Mouse (Mus musculus): ENCODE data around the gene Med27. TPM values are rescaled to one million over a fixed set of nuclear protein-coding genes. Genes with fewer than 3 reads are reported as not detected.

Med27 gene
- polyA plus RNA-seq, 1 experiment from 2014 or later, result 76.0 TPM

DNA sequence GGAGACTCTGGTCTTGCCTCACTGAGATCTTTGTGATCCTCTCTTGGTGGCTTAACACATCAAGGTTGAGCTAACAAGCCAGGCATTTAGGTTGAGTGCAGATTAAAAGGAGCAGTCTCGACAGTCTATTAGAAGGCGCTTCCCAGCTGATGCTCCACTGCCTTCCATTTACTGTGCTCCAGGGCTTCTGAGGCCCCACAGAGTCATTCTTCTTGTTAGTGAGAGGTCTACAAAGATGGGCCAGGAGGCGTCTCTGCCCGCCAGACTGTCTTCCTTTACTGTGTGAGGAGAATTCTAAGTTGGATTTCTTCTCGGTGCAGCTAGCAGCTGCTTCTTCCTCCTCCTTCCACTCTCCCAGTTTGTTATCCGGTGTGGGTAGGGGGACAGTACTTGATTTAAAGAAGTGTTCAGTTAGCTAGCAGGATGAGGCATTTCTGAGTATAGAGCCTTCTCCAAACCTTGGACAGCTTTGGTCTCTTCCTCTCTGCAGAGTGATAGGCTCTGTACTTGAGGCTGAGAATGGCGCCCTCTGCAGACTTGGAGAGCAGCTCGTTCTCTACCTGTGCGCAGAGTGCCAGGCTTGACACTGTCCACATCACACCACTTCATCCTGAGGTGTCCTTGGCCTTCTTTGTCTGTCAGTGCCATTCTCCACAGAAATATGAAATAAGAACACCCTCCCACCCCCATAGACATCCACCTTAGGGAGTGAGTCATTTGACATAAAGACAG lies 57.3 kb downstream of the Med27 start:
- ATAC-seq (ENCODE audit: insufficient read depth, low FRiP score, low TSS enrichment) (no peak), DNase-seq (ENCODE audit: low spot score) (no peak)
- Histone ChIP-seq H3K27me3 (ENCODE audit: control insufficient read depth, insufficient read depth, low read length) (no peaks in the 10 kb centered on the region), H3K4me2 (ENCODE audit: low read depth) (no peak overlapping the region), H3K4me1 (ENCODE audit: control insufficient read depth, insufficient read depth, low read length) (peaks cover 3% of the 10 kb centered on the region; the same call in 1 of the 2 replicates), H3K36me3 (ENCODE audit: control insufficient read depth, insufficient read depth, low read length) (no peaks in the 10 kb centered on the region), H3K9me3 (ENCODE audit: control insufficient read depth, low read length) (no peaks in the 10 kb centered on the region), H3K9ac (ENCODE audit: low read length) (no peak overlapping the region), H3K27ac (ENCODE audit: low read depth, low read length) (no peak overlapping the region), H3K4me3 (ENCODE audit: low read depth, low read length) (no peak overlapping the region)
- WGBS, result 70% methylated on average over 9 of the region's 9 CpGs

DNA sequence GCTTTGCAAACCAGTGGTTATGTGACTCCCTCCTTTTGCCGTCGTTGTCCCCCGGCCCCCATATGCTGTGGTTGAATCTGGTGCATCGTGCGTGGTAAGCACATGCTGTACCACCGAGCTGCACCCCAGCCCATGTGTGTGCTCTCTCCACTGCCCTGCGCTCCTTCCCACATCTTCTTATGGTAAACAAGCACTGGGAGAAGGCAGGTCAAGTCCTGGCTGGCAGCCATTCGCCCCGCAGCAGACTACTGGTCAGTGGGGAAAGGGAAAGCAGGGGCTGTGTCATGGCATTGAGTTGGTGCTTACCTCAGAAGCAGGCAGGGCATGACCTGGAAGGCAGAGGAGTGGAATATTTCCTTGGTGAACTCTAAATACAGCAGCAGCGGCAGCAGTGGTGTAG lies 58.3 kb downstream of the Med27 start:
- DNase-seq (ENCODE audit: low spot score) (no peak), ATAC-seq (ENCODE audit: insufficient read depth, low FRiP score, low TSS enrichment) (no peak)
- Histone ChIP-seq H3K36me3 (ENCODE audit: control insufficient read depth, insufficient read depth, low read length) (no peaks in the 10 kb centered on the region), H3K4me2 (ENCODE audit: low read depth) (no peak overlapping the region), H3K9me3 (ENCODE audit: control insufficient read depth, low read length) (no peaks in the 10 kb centered on the region), H3K4me3 (ENCODE audit: low read depth, low read length) (no peak overlapping the region), H3K27ac (ENCODE audit: low read depth, low read length) (no peak overlapping the region), H3K4me1 (ENCODE audit: control insufficient read depth, insufficient read depth, low read length) (peaks cover 3% of the 10 kb centered on the region; the same call in 1 of the 2 replicates), H3K27me3 (ENCODE audit: control insufficient read depth, insufficient read depth, low read length) (no peaks in the 10 kb centered on the region), H3K9ac (ENCODE audit: low read length) (no peak overlapping the region)
- WGBS, result 90% methylated on average over 10 of the region's 10 CpGs

DNA sequence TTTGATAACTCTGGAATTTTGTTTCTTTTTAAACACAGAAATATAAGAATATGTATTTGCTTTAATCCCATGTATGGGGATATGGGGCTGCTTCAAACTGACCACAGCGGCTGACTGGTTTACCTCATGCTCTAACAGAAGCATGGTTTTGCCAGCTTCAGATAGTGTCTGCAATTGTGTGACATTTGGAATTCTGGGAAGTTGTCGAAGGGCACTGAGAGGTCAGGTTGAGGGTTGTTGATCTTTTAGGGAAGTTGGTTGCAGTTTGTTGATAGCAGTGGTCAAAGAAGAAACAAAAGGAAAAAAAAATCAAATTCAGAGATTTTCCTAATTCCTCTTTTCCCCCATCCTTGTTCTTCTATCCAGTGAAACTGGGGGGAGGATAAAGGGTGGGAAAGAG lies 59.2 kb downstream of the Med27 start:
- no peaks in the 10 kb centered on the region for H3K36me3 ChIP-seq (ENCODE audit: control insufficient read depth, insufficient read depth, low read length)
- H3K9me3 ChIP-seq (ENCODE audit: control insufficient read depth, low read length), result no peaks in the 10 kb centered on the region
- H3K4me3 ChIP-seq (ENCODE audit: low read depth, low read length), result no peak overlapping the region
- no peak overlapping the region for H3K27ac ChIP-seq (ENCODE audit: low read depth, low read length)
- ATAC-seq (ENCODE audit: insufficient read depth, low FRiP score, low TSS enrichment), result no peak
- DNase-seq (ENCODE audit: low spot score), result no peak
- H3K9ac ChIP-seq (ENCODE audit: low read length), result no peak overlapping the region
- H3K4me1 ChIP-seq (ENCODE audit: control insufficient read depth, insufficient read depth, low read length), result peaks cover 3% of the 10 kb centered on the region; the same call in 1 of the 2 replicates
- H3K27me3 ChIP-seq (ENCODE audit: control insufficient read depth, insufficient read depth, low read length), result no peaks in the 10 kb centered on the region
- WGBS, result 94% methylated on average over 2 of the region's 2 CpGs
- no peak overlapping the region for H3K4me2 ChIP-seq (ENCODE audit: low read depth)

DNA sequence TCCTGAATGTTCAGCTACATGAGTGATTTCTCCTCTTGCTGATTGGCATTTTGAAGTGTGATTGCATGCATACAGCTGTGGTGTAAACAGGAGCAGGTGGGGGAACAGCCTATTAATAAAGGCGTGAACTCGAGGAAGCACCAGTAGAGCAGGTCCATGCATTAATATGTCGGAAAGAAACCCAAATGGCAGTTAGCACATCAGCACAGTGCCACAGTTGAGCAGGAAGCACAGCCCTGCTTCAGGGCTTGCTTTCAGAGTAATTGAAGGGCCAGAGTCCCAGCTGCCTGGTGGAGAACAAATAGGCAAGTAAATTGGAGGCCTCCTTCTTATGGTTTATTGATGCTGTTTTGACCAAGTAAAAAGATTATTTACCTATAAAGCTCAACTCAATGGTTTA lies 60.7 kb downstream of the Med27 start:
- ATAC-seq (ENCODE audit: insufficient read depth, low FRiP score, low TSS enrichment) (no peak), DNase-seq (ENCODE audit: low spot score) (peak; percentile 23)
- Histone ChIP-seq H3K36me3 (ENCODE audit: control insufficient read depth, insufficient read depth, low read length) (no peaks in the 10 kb centered on the region), H3K4me3 (ENCODE audit: low read depth, low read length) (no peak overlapping the region), H3K4me1 (ENCODE audit: control insufficient read depth, insufficient read depth, low read length) (peaks cover 3% of the 10 kb centered on the region; the same call in 1 of the 2 replicates), H3K9ac (ENCODE audit: low read length) (no peak overlapping the region), H3K27me3 (ENCODE audit: control insufficient read depth, insufficient read depth, low read length) (no peaks in the 10 kb centered on the region), H3K9me3 (ENCODE audit: control insufficient read depth, low read length) (no peaks in the 10 kb centered on the region), H3K4me2 (ENCODE audit: low read depth) (no peak overlapping the region), H3K27ac (ENCODE audit: low read depth, low read length) (no peak overlapping the region)
- WGBS, result 78% methylated on average over 3 of the region's 3 CpGs

DNA sequence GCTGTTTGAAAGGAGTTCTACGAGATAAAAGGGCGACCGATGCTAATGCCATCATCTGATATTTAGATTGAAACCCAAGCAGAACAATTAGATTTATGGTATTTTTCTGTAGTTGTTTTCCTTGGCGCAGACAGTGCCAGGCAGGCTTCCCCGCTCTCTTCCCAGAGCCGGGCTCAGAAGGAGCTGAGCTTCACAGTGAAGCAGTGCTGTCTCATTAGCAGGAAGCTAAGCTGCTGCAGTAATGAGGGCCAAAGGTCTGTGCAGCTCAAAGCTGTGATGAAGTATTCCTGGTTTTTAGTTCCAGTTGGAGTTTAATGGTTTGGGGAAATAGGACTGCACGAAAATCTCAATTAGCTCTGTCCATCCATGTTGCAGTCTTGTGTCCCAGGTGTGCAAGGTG lies 61.1 kb downstream of the Med27 start:
- Histone ChIP-seq H3K9me3 (ENCODE audit: control insufficient read depth, low read length) (no peaks in the 10 kb centered on the region), H3K27ac (ENCODE audit: low read depth, low read length) (no peak overlapping the region), H3K9ac (ENCODE audit: low read length) (no peak overlapping the region), H3K4me1 (ENCODE audit: control insufficient read depth, insufficient read depth, low read length) (peaks cover 3% of the 10 kb centered on the region; the same call in 1 of the 2 replicates), H3K27me3 (ENCODE audit: control insufficient read depth, insufficient read depth, low read length) (no peaks in the 10 kb centered on the region), H3K36me3 (ENCODE audit: control insufficient read depth, insufficient read depth, low read length) (no peaks in the 10 kb centered on the region), H3K4me2 (ENCODE audit: low read depth) (no peak overlapping the region), H3K4me3 (ENCODE audit: low read depth, low read length) (no peak overlapping the region)
- 69% methylated on average over 7 of the region's 7 CpGs for WGBS
- no peak for DNase-seq (ENCODE audit: low spot score)
- no peak for ATAC-seq (ENCODE audit: insufficient read depth, low FRiP score, low TSS enrichment)

DNA sequence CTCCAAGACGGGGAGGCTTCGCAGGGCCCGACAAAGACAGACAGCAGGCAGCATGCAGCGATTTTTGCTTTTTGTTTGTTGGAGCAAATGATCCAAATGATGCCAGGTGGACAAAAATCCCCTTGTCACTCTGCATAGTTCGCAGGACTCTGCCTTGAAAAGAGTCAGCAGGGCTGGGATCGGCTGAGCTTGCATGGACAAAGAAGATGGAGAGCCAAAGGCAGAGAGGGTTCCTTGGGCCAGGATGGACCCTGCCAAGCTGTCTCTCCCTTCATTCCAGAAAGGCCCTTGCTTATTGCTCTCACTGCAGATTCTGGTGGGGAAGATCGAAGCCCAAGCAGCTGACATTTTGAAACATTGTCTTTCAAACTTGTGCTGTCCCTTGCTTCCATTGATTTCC lies 64.3 kb downstream of the Med27 start:
- H3K9me3 ChIP-seq (ENCODE audit: control insufficient read depth, low read length), result no peaks in the 10 kb centered on the region
- no peak overlapping the region for H3K9ac ChIP-seq (ENCODE audit: low read length)
- no peaks in the 10 kb centered on the region for H3K36me3 ChIP-seq (ENCODE audit: control insufficient read depth, insufficient read depth, low read length)
- H3K4me3 ChIP-seq (ENCODE audit: low read depth, low read length), result no peak overlapping the region
- no peak for DNase-seq (ENCODE audit: low spot score)
- no peak for ATAC-seq (ENCODE audit: insufficient read depth, low FRiP score, low TSS enrichment)
- no peak overlapping the region for H3K27ac ChIP-seq (ENCODE audit: low read depth, low read length)
- no peak overlapping the region for H3K4me2 ChIP-seq (ENCODE audit: low read depth)
- no peaks in the 10 kb centered on the region for H3K27me3 ChIP-seq (ENCODE audit: control insufficient read depth, insufficient read depth, low read length)
- H3K4me1 ChIP-seq (ENCODE audit: control insufficient read depth, insufficient read depth, low read length), result peaks cover 3% of the 10 kb centered on the region; the same call in 1 of the 2 replicates
- WGBS, result 77% methylated on average over 7 of the region's 7 CpGs

DNA sequence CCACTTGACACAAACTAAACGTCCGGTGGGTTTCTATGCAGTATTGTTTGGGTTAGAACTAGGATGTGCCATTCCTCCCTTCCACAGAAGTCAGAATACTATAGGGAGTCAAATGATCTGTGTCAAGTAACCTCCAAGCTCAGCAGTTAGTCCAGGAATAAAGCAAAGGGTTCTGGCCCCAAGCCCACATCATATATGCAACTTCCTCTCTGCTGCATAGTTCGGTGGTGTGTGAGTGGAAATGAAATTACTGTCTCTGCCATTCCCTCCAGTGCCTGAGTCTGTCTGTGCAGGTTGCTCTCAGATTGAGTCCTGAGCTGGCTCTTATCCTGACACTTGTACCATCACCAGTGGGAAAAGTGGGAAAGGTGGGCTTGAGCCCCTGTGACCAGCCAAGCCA lies 65.8 kb downstream of the Med27 start:
- 58% methylated on average over 3 of the region's 3 CpGs for WGBS
- H3K27ac ChIP-seq (ENCODE audit: low read depth, low read length), result no peak overlapping the region
- H3K9me3 ChIP-seq (ENCODE audit: control insufficient read depth, low read length), result no peaks in the 10 kb centered on the region

DNA sequence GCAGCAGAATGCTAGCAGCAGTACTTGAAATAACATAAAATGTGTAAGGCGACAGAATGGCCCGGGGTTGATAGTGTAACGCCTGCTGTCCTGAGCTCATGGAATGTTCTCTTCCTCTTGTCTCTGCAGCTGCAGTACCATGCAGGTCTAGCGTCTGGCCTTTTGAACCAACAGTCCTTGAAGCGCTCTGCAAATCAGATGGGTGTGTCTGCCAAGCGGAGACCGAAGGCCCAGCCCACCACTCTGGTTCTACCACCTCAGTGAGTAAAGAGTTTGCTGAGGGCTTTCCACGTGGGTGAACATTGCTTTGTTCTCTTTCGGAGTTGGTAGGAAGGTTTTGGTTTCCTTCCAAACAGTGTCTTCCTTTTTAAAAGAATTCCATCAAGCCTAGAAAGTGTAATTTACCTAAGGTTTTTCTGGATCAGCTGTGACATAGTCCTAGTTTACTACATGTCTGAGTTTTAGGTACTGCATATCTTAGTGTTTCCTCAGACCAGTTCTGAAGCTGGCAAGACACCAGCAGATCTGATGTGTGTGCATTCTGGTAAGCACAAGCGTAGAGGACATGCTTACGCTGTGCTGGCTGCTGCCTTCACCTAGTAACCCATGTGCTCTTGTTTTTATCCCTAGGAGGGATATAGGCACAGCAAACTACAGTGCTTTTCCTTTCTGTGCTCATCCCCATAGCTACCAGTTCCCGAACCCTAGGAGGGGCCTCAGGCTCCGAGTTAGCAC lies 66.8 kb downstream of the Med27 start:
- no peak for DNase-seq (ENCODE audit: low spot score)
- 64% methylated on average over 13 of the region's 13 CpGs for WGBS
- Histone ChIP-seq H3K9me3 (ENCODE audit: control insufficient read depth, low read length) (no peaks in the 10 kb centered on the region), H3K27ac (ENCODE audit: low read depth, low read length) (no peak overlapping the region), H3K4me3 (ENCODE audit: low read depth, low read length) (no peak overlapping the region), H3K27me3 (ENCODE audit: control insufficient read depth, insufficient read depth, low read length) (no peaks in the 10 kb centered on the region), H3K9ac (ENCODE audit: low read length) (no peak overlapping the region), H3K36me3 (ENCODE audit: control insufficient read depth, insufficient read depth, low read length) (no peaks in the 10 kb centered on the region), H3K4me1 (ENCODE audit: control insufficient read depth, insufficient read depth, low read length) (no peaks in the 10 kb centered on the region), H3K4me2 (ENCODE audit: low read depth) (no peak overlapping the region)
- no peak for ATAC-seq (ENCODE audit: insufficient read depth, low FRiP score, low TSS enrichment)

More for the DNA sequence above, 65.8 kb downstream of the Med27 start:
- Histone ChIP-seq H3K4me1 (ENCODE audit: control insufficient read depth, insufficient read depth, low read length) (no peaks in the 10 kb centered on the region; the same call in 1 of the 2 replicates), H3K4me3 (ENCODE audit: low read depth, low read length) (no peak overlapping the region), H3K27me3 (ENCODE audit: control insufficient read depth, insufficient read depth, low read length) (no peaks in the 10 kb centered on the region), H3K4me2 (ENCODE audit: low read depth) (no peak overlapping the region), H3K9ac (ENCODE audit: low read length) (no peak overlapping the region), H3K36me3 (ENCODE audit: control insufficient read depth, insufficient read depth, low read length) (no peaks in the 10 kb centered on the region)
- DNase-seq (ENCODE audit: low spot score), result no peak
- ATAC-seq (ENCODE audit: insufficient read depth, low FRiP score, low TSS enrichment), result no peak
